Mouse (Mus musculus): ENCODE data around the gene Sclt1.

GRCm38 (mm10) chr3:41602933-41603332, 139.4 kb downstream of the Sclt1 start:
- no peak for TF ChIP-seq CTCF (conservative IDR thresholded peaks at IDR 0.05; ENCODE audit: insufficient read depth, insufficient read length, low read depth, low read length)
- TF ChIP-seq POLR2A (IDR thresholded peaks at IDR 0.05; ENCODE audit: low read depth, low read length) = no peak

Data from kidney, adult 2 months (tissue).